Mouse (Mus musculus): ENCODE data around the gene Rgs5. TPM values are rescaled to one million over a fixed set of nuclear protein-coding genes. Genes with fewer than 3 reads are reported as not detected.

Gene Rgs5
- polyA plus RNA-seq, 1 experiment from 2014 or later, result 0.28 TPM

- peaks cover under 1% of the 10 kb centered on the region; the same call in 1 of the 2 replicates for H3K27me3 ChIP-seq (ENCODE audit: low read depth, poor library complexity, severe bottlenecking)
- WGBS, result 89% methylated on average over 5 of the region's 5 CpGs
- no peak for DNase-seq (ENCODE audit: low spot score)
- H3K4me1 ChIP-seq, result no peaks in the 10 kb centered on the region
- no peak overlapping the region for H3K4me3 ChIP-seq
- no peak overlapping the region for H3K27ac ChIP-seq (replicated peaks)
- no peaks in the 10 kb centered on the region for H3K36me3 ChIP-seq
- no peaks in the 10 kb centered on the region for H3K9me3 ChIP-seq (replicated peaks)
Measured at GRCm38 (mm10) chr1:169741147-169741546, 85.8 kb downstream of the Rgs5 start.

Other genes with a start within 250 kb of the Rgs5 start
- 83.1 and 86.6 TPM in 2 replicates for gene Nuf2, start 124.0 kb upstream of the Rgs5 start, polyA plus RNA-seq (2016; fragmentation: Nextera tagmentation; extraction: Ambion mirVana)
- gene Rgs4, start 92.1 kb downstream of the Rgs5 start, polyA plus RNA-seq (2016; fragmentation: Nextera tagmentation; extraction: Ambion mirVana), result 5.9 and 13.8 TPM in 2 replicates

All from midbrain, embryonic 10.5 days (tissue).